Mouse (Mus musculus) gastrocnemius, adult 2 months (tissue): ENCODE data around the gene Rad9a. TPM values are rescaled to one million over a fixed set of nuclear protein-coding genes. Genes with fewer than 3 reads are reported as not detected.

Source experiments
- DNase-seq: peaks from one replicate; pipeline ENCODE4 v3.0.0; 2022
- H3K27ac ChIP-seq: fragments of 200-600 bp; 2 replicates; pipeline ENCODE4 v1.8.1; 2022; ENCODE audit warnings: mild to moderate bottlenecking
- H3K4me3 ChIP-seq: fragments of 200-600 bp; 2 replicates; pipeline ENCODE4 v1.8.1; 2022; ENCODE audit warnings: mild to moderate bottlenecking, moderate library complexity
- CTCF ChIP-seq: fragments of 200-600 bp; IDR thresholded peaks from 2 replicates; pipeline ENCODE4 v1.8.1; 2022; ENCODE audit warnings: antibody characterized with exemption, mild to moderate bottlenecking, moderate library complexity
- intact Hi-C: fragments of 180-260 bp; cut with DNase I; formaldehyde crosslinking; loops from one replicate; pipeline ENCODE4 v1.15.1; 2025
- microRNA-seq: library from miRNA; unstranded; fragments of <30 nt; microRNA quantifications from one replicate; pipeline ENCODE4 v1.2.0, GENCODE M21; 2021
- total RNA-seq, 2 experiments: library from RNA; stranded (reverse); gene quantifications; 2 replicates each; pipeline ENCODE4 v1.2.3; 2021

Rad9a gene
- total RNA-seq, 2 experiments from 2014 or later, result 2.8 to 3.4 TPM

GRCm38 (mm10) chr19:4151898-4152297 is 49.6 kb downstream of the Rad9a start:
- no peak for TF ChIP-seq CTCF
- no peak for DNase-seq
- Histone ChIP-seq H3K27ac (no peak overlapping the region), H3K4me3 (no peak overlapping the region)
- intact Hi-C loops, result no loop called here

GRCm38 (mm10) chr19:4151488-4151860 is 50.0 kb downstream of the Rad9a start:
- Histone ChIP-seq H3K4me3 (no peak overlapping the region), H3K27ac (no peak overlapping the region)
- intact Hi-C loops, result no loop called here
- DNase-seq, result no peak
- no peak for TF ChIP-seq CTCF

GRCm38 (mm10) chr19:4150567-4151487 is 50.6 kb downstream of the Rad9a start:
- intact Hi-C loops, result no loop called here
- Histone ChIP-seq H3K4me3 (no peak overlapping the region), H3K27ac (no peak overlapping the region)
- no peak for TF ChIP-seq CTCF
- no peak for DNase-seq

DNA sequence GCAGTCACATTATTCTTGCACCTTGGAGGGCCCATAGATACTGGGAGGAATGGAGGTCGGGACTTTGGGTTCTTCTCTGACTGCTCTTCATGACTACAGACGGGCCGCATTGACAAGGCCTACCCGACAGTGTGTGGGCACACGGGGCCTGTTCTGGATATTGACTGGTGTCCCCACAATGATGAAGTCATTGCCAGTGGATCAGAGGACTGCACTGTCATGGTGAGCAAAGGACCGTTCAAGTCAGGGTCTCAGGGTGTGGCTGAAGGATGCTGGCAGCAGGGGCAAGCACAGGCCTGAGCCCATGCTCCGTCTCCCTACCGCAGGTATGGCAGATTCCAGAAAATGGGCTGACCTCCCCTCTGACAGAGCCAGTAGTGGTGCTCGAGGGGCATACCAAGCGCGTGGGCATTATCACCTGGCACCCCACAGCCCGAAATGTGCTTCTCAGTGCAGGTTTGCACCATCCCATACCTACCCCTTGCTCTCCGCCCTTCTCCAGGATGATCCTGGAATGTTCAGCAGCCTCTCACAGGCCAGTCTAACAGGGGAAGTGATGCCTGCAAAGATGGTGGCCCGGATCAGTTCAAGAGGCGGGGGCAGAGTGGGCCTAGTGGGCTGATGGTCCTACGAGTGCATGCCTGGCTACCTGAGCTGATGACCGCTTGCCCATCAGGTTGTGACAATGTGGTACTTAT is 51.5 kb downstream of the Rad9a start:
- Histone ChIP-seq H3K27ac (peak overlapping the region; percentile 96; the same call in 1 of the 2 replicates), H3K4me3 (peak overlapping the region; percentile 97)
- intact Hi-C loops, result no loop called here
- no peak for DNase-seq
- TF ChIP-seq CTCF, result no peak

DNA sequence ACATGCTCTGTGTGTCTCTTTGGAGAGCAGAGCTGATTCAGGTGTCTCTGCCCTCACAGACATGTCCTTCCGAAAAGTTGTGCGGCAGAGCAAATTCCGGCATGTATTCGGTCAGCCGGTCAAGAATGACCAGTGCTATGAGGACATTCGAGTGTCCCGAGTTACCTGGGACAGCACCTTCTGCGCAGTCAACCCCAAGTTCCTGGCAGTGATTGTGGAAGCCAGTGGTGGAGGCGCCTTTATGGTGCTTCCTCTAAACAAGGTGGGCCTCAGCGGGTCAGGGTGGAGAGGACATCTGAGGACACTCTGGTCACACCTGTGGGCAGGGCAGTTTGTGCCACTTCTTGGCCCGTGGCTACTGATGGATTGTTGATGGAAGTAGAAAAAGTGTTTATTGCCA is 52.2 kb downstream of the Rad9a start:
- no peak for DNase-seq
- H3K27ac ChIP-seq, result peak overlapping the region; percentile 96
- intact Hi-C loops, result no loop called here
- no peak for TF ChIP-seq CTCF
- H3K4me3 ChIP-seq, result peak overlapping the region; percentile 97

DNA sequence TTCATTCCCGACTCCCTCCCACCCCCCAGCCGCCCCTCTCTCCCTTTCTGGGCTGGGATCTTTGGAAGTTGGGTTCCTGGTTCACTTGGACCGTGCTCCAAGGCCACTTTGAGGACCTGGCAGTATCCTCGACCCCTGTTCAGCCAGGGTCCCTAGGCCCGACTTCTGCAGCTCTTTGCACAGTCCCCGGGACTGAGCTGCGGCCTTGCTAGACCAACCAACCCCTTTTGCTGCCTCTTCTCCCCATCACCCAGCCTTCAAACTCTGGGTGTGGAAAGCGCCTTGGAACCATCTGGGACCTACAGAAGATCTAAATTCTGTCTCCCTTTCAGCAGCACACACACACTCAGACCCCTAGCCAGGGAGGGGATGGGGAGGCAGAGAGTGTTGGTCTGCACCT is 52.6 kb downstream of the Rad9a start:
- Histone ChIP-seq H3K4me3 (peak overlapping the region; percentile 97), H3K27ac (peak overlapping the region; percentile 96)
- intact Hi-C loops, result no loop called here
- no peak for DNase-seq
- no peak for TF ChIP-seq CTCF

DNA sequence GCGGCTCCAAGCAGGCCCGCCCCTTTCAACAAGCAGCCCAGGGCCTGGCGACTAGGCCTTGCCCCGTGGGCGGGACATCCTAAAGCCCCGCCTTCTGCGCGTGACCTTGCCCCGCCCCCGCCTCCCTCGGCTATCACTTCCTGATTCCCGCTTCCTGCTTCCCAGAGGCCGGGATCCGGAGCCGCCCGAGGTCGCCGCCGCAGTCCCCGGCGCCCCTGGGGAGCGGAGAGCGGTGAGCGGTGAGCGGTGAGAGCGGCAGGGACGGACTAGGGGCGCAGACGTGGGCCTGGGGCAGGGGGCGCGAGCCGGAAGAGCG is 53.0 kb downstream of the Rad9a start, which contains the start of gene Coro1b:
TSS of gene Coro1b (plus strand) at position 129 of the 316 bp plus-strand sequence.
- intact Hi-C loops, result no loop called here
- peak within 1 kb of the TSS; percentile 96 for H3K27ac ChIP-seq
- peak; percentile 98 for DNase-seq
- TF ChIP-seq CTCF, result no peak
- peak within 1 kb of the TSS; percentile 97 for H3K4me3 ChIP-seq

- intact Hi-C loops, result no loop called here
- no peak for TF ChIP-seq CTCF
- peak overlapping the region; percentile 96 for H3K27ac ChIP-seq
- H3K4me3 ChIP-seq, result peak overlapping the region; percentile 97
- no peak for DNase-seq
Measured at GRCm38 (mm10) chr19:4147782-4148490, 53.5 kb downstream of the Rad9a start.

GRCm38 (mm10) chr19:4147022-4147405 is 54.4 kb downstream of the Rad9a start:
- no peak for DNase-seq
- H3K27ac ChIP-seq, result peak overlapping the region; percentile 96
- intact Hi-C loops, result no loop called here
- no peak for TF ChIP-seq CTCF
- H3K4me3 ChIP-seq, result no peak overlapping the region

- TF ChIP-seq CTCF, result no peak
- intact Hi-C loops, result no loop called here
- Histone ChIP-seq H3K4me3 (no peak overlapping the region), H3K27ac (peak overlapping the region; percentile 96)
- no peak for DNase-seq
Measured at GRCm38 (mm10) chr19:4146366-4147021, 55.0 kb downstream of the Rad9a start.

DNA sequence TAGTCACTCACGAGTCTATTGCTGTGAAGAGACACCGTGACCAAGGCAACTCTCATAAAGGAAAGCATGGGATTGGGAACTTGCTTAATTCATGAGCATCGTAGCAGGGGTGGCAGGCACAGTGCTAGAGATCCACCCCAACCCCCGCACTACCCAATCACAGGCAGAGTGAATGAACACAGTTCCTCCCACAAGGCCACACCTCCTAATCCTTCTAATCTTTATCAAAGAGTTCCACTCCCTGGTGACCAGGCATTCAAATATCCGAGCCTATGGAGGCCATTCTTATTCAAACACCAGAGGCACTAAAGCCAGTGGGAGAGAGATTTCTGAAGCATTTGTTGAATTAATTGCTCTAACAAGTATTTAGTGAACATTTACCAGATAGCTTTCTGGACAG is 55.5 kb downstream of the Rad9a start:
- no peak for DNase-seq
- Histone ChIP-seq H3K27ac (peak overlapping the region; percentile 96; the same call in 1 of the 2 replicates), H3K4me3 (no peak overlapping the region)
- no peak for TF ChIP-seq CTCF
- intact Hi-C loops, result no loop called here

Small RNAs within 50 kb of the gene (microRNA-seq; reads per million reads assigned to microRNA genes)
- not detected for gene Gm26115

Other genes with a start within 250 kb of the Rad9a start
- not detected for gene Aldh3b3, start 243.0 kb downstream of the Rad9a start, total RNA-seq
- under 1 TPM; 0.11 to 0.15 TPM for gene Aldh3b2, start 229.3 kb downstream of the Rad9a start, total RNA-seq
- gene Acy3, start 215.1 kb downstream of the Rad9a start, total RNA-seq, result 1 to 10 TPM; 1.7 to 2.6 TPM
- gene Tbx10, start 208.9 kb downstream of the Rad9a start, total RNA-seq, result not detected
- 10 to 100 TPM; 19.2 to 31.9 TPM for gene Nudt8, start 201.1 kb downstream of the Rad9a start, total RNA-seq
- under 1 TPM; 0.33 to 0.56 TPM for gene Gm49405, start 201.0 kb downstream of the Rad9a start, total RNA-seq
- gene Doc2g, start 198.3 kb downstream of the Rad9a start, total RNA-seq, result 1 to 10 TPM in 1 of 2 experiments, under 1 TPM in 1; 0.56 to 2.6 TPM
- gene Ndufv1, start 188.9 kb downstream of the Rad9a start, total RNA-seq, result 100 to 1,000 TPM; 399 to 553 TPM
- 100 to 1,000 TPM; 386 to 408 TPM for gene Gstp1, start 163.7 kb downstream of the Rad9a start, total RNA-seq
- gene Gstp2, start 155.6 kb downstream of the Rad9a start, total RNA-seq, result 100 to 1,000 TPM; 169 to 183 TPM
- gene Gstp3, start 142.1 kb downstream of the Rad9a start, total RNA-seq, result not detected
- gene Cabp2, start 120.1 kb downstream of the Rad9a start, total RNA-seq, result not detected
- gene Cdk2ap2, start 104.5 kb downstream of the Rad9a start, total RNA-seq, result 10 to 100 TPM; 17.9 to 22.4 TPM
- gene Pitpnm1, start 101.7 kb downstream of the Rad9a start, total RNA-seq, result 1 to 10 TPM; 2.3 to 2.5 TPM
- gene Aip, start 75.8 kb downstream of the Rad9a start, total RNA-seq, result 10 to 100 TPM; 69.9 to 71.8 TPM
- gene Gpr152, start 61.9 kb downstream of the Rad9a start, total RNA-seq, result not detected
- not detected for gene Cabp4, start 57.6 kb downstream of the Rad9a start, total RNA-seq
- 10 to 100 TPM in 1 of 2 experiments, 1 to 10 TPM in 1; 9.8 to 14.7 TPM for gene Coro1b, start 53.0 kb downstream of the Rad9a start, total RNA-seq
- gene Ptprcap, start 48.1 kb downstream of the Rad9a start, total RNA-seq, result under 1 TPM in 1 of 2 experiments, not detected in 1; 0.43 TPM
- gene Rps6kb2, start 38.3 kb downstream of the Rad9a start, total RNA-seq, result 10 to 100 TPM; 24.8 to 27.8 TPM
- gene Carns1, start 26.2 kb downstream of the Rad9a start, total RNA-seq, result 10 to 100 TPM; 23.1 to 25.9 TPM
- 1 to 10 TPM; 6.7 to 6.8 TPM for gene Tbc1d10c, start 10.4 kb downstream of the Rad9a start, total RNA-seq
- gene Ppp1ca, start 9.6 kb downstream of the Rad9a start, total RNA-seq, result 100 to 1,000 TPM; 201 to 214 TPM
- under 1 TPM; 0.38 to 0.89 TPM for gene Clcf1, start 12.6 kb upstream of the Rad9a start, total RNA-seq
- not detected for gene AC109138.7, start 12.7 kb upstream of the Rad9a start, total RNA-seq
- gene Pold4, start 30.2 kb upstream of the Rad9a start, total RNA-seq, result 10 to 100 TPM; 13.6 to 16.4 TPM
- gene Ssh3, start 67.5 kb upstream of the Rad9a start, total RNA-seq, result 1 to 10 TPM; 3.3 to 3.9 TPM
- gene Ankrd13d, start 81.5 kb upstream of the Rad9a start, total RNA-seq, result under 1 TPM; 0.45 to 0.64 TPM
- 10 to 100 TPM; 56.6 to 61.2 TPM for gene Grk2, start 104.6 kb upstream of the Rad9a start, total RNA-seq
- gene Kdm2a, start 196.6 kb upstream of the Rad9a start, total RNA-seq, result 10 to 100 TPM; 39.1 to 39.7 TPM
- under 1 TPM; 0.28 to 0.73 TPM for gene Rhod, start 237.8 kb upstream of the Rad9a start, total RNA-seq